Mouse (Mus musculus): Measurements from ENCODE around the gene Pgp.
A peak's percentile ranks its signal among the peaks of the same experiment; 100 is the strongest.
"Not testable (repeated sequence)": the region's sequence is repeated elsewhere in the genome, so short reads cannot be mapped to it uniquely, and the experiment has no call there.

Pgp gene

DNA sequence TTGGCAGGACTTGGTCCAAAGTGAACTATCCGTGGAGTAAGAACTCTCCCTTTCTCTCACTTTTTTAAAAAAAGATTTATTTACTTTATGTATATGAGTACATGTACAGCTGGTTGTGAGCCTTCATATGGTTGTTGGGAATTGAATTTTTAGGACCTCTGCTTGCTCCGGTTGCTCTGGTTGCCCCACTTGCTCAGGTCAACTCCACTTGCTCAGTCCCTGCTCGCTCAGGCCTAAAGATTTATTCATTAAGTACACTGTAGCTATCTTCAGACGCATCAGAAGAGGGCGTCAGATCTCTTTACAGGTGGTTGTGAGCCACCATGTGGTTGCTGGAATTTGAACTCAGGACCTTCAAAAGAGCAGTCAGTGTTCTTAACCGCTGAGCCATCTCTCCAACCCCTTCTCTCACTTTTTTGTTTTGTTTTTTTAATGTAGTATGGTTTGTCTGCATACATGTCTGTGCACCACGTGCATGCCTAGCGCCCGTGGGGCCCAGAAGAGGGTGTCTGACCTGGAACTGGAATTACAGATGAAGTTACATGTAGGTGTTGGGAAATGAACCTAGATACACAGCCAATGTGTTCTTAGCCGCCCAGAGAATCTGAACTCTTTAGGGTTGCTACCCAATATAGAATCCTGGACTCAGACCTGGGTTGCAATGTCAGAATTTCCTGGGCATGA, 14.5 kb upstream of the Pgp start:
- DNase-seq (ENCODE audit: low spot score in 2 of 2): not testable (repeated sequence)

GRCm38 (mm10) chr17:24461580-24461979, 8.6 kb upstream of the Pgp start:
- no peak for DNase-seq (ENCODE audit: low spot score in 2 of 2)

DNA sequence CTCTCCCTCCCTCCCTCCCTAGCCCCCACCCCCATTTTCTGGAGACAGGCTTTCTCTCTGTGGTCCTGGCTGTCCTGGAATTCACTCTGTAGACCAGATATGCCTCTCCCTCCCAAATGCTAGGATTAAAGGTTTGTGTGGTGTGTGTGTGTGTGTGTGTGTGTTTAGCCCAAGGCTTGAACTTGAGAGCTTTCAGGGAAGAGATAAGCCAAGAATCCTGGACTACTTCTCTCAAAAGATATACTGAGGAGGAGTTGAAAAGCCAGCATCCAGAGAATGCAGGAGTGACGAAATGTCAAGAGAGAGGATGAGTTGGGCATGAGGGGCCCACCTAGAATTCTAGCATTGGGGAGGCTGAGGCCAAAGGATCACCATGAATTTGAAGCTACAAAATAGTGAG, 7.3 kb upstream of the Pgp start:
- DNase-seq (ENCODE audit: low spot score in 2 of 2): no peak

DNA sequence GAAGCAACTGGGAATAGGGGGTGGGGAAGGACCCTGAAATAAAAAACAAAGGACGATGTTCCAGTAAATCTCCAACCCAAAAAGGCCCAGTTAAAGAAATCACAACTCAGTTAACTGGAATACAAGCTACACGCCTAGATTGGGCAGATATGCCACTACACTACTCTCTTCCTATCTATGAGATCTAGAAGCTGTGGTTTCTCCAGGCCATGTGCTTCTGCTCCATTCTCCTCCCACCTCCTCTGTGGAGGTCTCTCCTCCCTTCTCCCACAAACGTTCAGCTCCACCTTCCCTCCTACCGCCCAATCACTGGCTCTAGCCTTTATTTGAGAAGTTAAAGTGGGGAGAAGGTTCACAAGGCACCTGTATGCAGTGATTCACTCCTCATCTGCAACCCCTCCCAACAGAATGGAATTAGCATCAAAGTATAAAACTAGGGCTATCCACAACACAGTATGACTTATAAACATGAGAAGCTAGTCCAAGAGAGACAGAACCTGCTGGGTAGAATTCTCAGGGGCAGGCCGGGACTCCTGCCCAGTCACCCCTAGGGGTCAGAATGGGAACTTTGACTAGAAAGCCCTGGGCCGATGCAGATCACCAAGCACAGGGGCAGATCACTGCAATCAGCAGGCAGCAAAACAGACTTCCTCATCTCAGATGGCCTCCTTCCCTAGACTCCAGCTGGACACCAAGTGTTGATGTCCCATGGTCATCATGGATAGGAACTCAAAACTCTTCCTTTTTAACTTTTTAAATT, 6.6 kb upstream of the Pgp start:
- no peak for DNase-seq (ENCODE audit: low spot score in 2 of 2)

DNA sequence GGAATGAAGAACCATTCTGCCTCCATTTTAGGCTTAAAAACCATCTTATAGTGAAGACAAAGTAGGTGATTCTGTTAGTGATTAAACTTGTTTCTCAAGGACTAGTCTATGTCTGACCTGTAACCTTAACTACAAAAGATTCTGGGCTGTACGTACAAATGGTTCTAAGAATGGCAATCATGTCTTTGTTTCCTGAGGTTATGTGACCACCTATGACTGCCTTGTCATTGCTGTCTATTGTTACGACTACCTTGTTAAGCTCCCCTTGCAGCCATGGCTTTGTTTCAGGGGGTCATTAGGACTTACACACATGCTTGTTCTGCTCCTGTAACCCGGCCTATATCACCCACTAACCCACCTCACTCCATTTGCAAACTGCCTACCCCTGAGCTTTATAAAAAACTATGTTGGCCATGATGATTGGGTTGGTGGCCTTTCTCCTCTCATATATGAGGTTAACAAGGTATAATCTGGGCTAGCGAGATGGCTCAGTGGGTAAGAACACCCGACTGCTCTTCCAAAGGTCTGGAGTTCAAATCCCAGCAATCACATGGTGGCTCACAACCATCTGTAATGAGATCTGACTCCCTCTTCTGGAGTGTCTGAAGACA, 1.5 kb upstream of the Pgp start:
- no peak for DNase-seq (ENCODE audit: low spot score in 2 of 2)

GRCm38 (mm10) chr17:24469336-24469909, 769 bp upstream of the Pgp start:
- DNase-seq (ENCODE audit: low spot score in 2 of 2): no peak

GRCm38 (mm10) chr17:24470701-24471527, 722 bp downstream of the Pgp start:
- DNase-seq (ENCODE audit: low spot score in 2 of 2): peak; percentile 46 to 49

DNA sequence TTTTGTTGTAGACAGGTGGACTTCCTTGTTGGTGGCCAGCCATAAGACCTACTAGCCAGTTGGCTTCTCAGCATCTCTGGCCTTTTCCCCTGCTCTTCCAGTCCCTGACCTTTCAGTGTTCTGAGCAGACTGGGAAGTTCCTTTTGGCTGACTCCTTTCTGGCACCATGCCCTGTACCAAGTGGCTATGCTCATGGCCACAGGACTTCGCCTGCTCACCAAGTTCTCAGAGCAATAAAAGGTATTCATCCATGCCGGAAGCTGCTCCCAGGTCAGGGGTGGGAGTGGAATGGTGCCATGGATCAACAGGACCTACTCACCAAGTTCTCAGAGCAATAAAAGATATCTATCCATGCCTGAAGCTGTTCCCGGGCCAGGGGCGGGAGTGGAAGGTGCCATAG, 2.3 kb downstream of the Pgp start:
- DNase-seq (ENCODE audit: low spot score in 2 of 2): peak in 1 of 2 experiments; percentile 34

GRCm38 (mm10) chr17:24473612-24474275, 3.6 kb downstream of the Pgp start, which contains the start of gene Bricd5:
TSS of gene Bricd5 (plus strand) at chr17:24473884.
- no peak for DNase-seq (ENCODE audit: low spot score in 2 of 2)

GRCm38 (mm10) chr17:24474557-24474956, 4.4 kb downstream of the Pgp start:
- DNase-seq (ENCODE audit: low spot score in 2 of 2): peak; percentile 34 to 64

- no peak for DNase-seq (ENCODE audit: low spot score in 2 of 2)
Measured at GRCm38 (mm10) chr17:24475586-24475985, 5.4 kb downstream of the Pgp start.

DNA sequence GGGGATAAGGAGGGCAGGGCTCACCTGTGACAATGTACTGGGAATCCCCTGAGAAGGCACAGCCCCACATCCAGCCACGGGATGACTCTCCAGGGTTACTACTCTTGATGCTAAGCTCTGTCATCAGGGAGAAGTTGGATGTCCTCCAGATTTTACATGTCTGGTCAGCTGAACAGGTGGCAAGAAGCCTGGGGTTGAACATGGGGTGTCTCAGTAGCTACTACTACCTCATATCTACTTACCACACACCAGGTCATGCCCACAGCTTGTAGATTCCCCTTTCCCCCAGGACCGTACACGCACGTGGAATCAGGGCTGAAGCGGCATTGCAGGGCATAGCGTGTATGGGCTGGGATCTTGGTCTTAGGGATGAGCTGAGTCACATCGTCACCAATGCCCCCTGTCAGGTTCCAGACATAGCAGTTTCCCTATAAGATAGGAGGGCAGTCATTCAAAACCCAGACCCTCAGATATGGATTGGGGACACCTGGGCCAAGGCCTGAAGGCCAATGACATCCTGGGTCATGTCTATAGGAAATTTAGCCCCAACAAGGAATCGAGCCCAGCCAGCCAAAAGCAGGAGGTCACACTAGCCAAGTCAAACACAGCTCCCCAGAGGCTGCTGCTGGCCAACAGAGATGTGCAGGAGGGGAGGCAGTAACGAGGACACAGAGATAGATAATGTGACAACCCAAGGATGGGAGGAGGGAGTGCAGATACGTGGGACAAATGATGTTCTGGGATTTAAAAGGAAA, 6.0 kb downstream of the Pgp start:
- no peak for DNase-seq (ENCODE audit: low spot score in 2 of 2)

DNA sequence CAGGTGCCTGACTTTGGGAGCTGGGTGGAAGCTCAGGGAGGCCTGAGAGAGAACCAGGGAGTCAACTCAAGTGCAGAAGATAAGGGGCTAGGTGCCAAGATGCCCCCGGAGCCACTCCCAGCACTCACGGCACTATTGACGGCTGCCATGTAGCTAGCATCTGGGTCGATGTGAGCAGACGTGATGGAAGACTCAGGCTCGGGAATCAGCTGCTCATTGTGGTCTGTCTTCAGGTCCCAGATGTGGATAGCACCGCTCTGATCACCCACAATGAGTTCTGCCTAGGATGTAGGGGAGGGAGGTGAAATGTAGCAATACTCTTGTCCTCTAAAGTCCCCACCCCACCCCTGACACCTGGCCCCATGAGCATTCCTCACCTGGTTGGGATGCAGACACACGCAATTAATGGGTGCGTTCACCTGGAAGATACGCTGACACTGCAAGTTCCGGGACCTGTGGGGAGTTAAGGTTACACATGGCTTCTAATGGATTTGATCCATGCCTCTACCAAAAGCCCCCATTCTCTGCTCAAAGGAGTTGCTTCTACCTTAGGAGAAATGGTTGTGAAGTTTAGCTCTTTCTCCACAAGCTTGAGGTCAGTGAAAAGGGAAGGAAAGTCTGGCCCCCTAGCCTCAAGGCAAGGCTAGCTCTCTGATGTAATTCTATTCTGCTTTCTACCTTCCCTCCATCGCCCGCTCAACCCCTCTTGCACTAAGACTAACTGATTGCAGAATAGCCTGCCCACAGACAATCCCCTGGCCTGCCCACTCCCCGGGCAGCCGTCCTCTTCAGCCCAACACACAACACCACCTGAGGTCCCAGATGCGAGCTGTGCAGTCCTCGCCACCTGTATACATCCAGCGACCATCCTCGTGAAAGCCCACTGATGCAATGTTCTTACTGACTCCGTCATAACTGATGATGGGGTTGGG, 7.1 kb downstream of the Pgp start:
- no peak for DNase-seq (ENCODE audit: low spot score in 2 of 2)

DNA sequence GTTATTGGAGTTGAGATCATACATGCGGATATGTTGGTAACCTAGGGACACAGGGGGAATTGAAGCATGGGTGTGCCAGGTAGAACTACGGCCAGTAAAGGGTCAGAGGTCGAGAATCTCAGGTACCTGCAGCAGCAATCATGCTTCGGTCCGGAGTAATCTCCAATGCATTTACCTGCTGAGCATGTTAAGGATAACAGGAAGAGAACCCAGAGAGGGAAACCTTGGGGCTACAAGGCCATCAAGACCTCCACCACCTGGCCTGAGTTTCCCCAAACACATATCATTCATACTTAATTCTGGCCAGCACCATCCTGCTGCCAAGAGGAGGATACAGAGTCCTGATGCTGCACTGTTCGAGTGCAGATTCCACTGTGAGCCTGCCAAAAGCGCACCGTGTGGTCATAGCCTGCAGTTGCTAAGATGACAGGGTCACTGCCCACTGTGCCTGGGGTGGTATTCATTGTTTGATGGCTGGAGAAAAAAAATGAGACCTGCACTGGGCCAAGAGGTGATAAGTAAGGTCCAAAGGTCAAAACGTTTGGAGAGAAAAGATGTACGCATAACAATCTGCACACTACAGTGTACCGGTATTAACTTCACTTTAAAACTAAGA, 7.9 kb downstream of the Pgp start:
- no peak for DNase-seq (ENCODE audit: low spot score in 2 of 2)

DNA sequence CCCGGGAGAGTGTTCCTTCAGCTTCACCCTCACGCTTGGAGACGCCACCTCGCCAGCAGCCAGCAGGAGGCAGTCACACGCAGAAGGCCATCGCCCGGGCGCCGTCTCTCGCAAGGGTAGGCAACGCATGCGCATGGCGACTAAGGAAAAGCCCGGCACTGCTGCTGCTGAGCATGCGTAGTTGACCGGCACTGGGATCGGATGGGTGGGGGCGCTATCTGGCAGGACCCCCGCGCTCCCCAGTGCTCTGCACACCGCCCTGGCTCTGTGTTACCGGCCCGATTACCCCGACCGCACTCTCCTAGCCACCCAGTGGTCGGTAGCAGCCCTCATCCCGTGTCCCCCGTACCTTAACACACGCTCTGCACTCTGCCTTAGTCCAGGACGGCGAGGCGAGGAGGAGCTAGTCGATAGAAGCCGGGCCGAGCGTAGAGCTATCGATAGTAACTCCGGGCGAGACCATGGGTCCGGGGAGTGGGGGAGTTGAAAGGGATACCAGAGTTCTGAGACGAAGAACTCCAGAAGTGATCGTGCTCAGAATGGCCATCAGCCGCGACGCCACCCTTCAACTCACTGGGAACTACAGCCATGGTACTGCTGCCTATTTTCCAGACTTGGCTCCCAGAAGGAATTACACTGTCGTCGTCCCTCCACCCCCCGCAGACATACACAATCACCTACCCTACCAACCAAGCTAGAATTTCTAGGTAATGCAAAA, 8.6 kb downstream of the Pgp start, which contains the start of gene Mlst8:
Gene Mlst8, minus strand, starts transcription at position 416 of the 718 bp plus-strand sequence.
- peak; percentile 94 to 96 for DNase-seq (ENCODE audit: low spot score in 2 of 2)

- no peak for DNase-seq (ENCODE audit: low spot score in 2 of 2)
Measured at GRCm38 (mm10) chr17:24479431-24479830, 9.2 kb downstream of the Pgp start.

DNA sequence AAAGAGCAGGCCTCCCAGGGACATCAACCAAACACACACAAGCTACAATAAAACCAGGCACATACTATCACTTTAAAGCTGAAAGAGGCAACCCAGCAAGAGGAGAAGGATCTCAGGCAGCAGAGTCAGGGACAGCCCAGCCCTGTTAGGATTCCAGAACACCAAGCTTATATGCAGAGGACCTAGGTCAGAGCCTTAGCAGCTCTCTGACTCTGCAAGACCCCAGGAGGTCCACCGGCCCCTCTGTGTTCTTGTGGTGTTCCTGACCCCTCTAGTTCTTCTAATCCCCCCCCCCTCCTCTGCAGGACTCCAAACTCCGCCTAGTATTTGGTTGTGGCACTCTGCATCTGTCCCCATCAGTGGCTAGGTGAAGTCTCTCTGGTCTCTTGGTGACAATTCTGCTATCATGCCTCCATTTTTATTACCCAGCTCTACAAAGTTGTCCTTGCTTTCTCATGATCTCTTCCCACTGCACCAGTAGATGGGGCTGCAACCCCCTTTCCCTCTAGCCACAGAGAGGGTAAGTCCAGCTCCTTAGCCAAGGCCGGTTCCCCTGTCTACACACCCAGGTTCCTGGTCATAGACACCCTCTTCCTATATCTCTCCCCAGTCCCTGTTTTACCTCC, 10.1 kb downstream of the Pgp start:
- DNase-seq (ENCODE audit: low spot score in 2 of 2): no peak

Data from frontal cortex, postnatal 14 days (tissue).